Mouse (Mus musculus): ENCODE measurements around the gene Idh2. TPM values are rescaled to one million over a fixed set of nuclear protein-coding genes. Genes with fewer than 3 reads are reported as not detected.
"Not testable (repeated sequence)": the region's sequence is repeated elsewhere in the genome, so short reads cannot be mapped to it uniquely, and the experiment has no call there.

Idh2 gene
- polyA plus RNA-seq, 1 experiment = 116 TPM

GRCm38 (mm10) chr7:80144695-80145094 is 29.5 kb upstream of the Idh2 start:
- H3K4me3 ChIP-seq (ENCODE audit: insufficient read depth, low read length) = no peak overlapping the region
- TF ChIP-seq POLR2A (IDR thresholded peaks at IDR 0.05; ENCODE audit: low read depth, low read length) (no peak), CTCF (IDR thresholded peaks at IDR 0.05; ENCODE audit: borderline replicate concordance, insufficient read depth, low read length) (no peak)
- H3K4me1 ChIP-seq (ENCODE audit: control insufficient read depth, insufficient read depth, low read length) = no peaks in the 10 kb centered on the region; the same call in 1 of the 2 replicates
- no peak overlapping the region for H3K27ac ChIP-seq (ENCODE audit: insufficient read depth, low read length)

- Histone ChIP-seq H3K27ac (ENCODE audit: insufficient read depth, low read length) (no peak overlapping the region), H3K4me3 (ENCODE audit: insufficient read depth, low read length) (no peak overlapping the region), H3K4me1 (ENCODE audit: control insufficient read depth, insufficient read depth, low read length) (no peaks in the 10 kb centered on the region; the same call in 1 of the 2 replicates)
- TF ChIP-seq CTCF (IDR thresholded peaks at IDR 0.05; ENCODE audit: borderline replicate concordance, insufficient read depth, low read length) = no peak
- no peak for TF ChIP-seq POLR2A (IDR thresholded peaks at IDR 0.05; ENCODE audit: low read depth, low read length)
Observed at GRCm38 (mm10) chr7:80143331-80144273, 28.4 kb upstream of the Idh2 start.

- no peak overlapping the region for H3K4me3 ChIP-seq (ENCODE audit: insufficient read depth, low read length)
- H3K27ac ChIP-seq (ENCODE audit: insufficient read depth, low read length) = no peak overlapping the region
- TF ChIP-seq CTCF (IDR thresholded peaks at IDR 0.05; ENCODE audit: borderline replicate concordance, insufficient read depth, low read length) (peak; percentile 85), POLR2A (IDR thresholded peaks at IDR 0.05; ENCODE audit: low read depth, low read length) (no peak)
- H3K4me1 ChIP-seq (ENCODE audit: control insufficient read depth, insufficient read depth, low read length) = no peaks in the 10 kb centered on the region; the same call in 1 of the 2 replicates
Observed at GRCm38 (mm10) chr7:80140815-80141214, 25.6 kb upstream of the Idh2 start.

GRCm38 (mm10) chr7:80138375-80138774 is 23.2 kb upstream of the Idh2 start:
- TF ChIP-seq CTCF (IDR thresholded peaks at IDR 0.05; ENCODE audit: borderline replicate concordance, insufficient read depth, low read length) (no peak), POLR2A (IDR thresholded peaks at IDR 0.05; ENCODE audit: low read depth, low read length) (no peak)
- H3K27ac ChIP-seq (ENCODE audit: insufficient read depth, low read length) = no peak overlapping the region

GRCm38 (mm10) chr7:80135173-80135532 is 20.0 kb upstream of the Idh2 start:
- no peak overlapping the region for H3K4me3 ChIP-seq (ENCODE audit: insufficient read depth, low read length)
- peaks cover 10% of the 10 kb centered on the region for H3K4me1 ChIP-seq (ENCODE audit: control insufficient read depth, insufficient read depth, low read length)
- TF ChIP-seq CTCF (IDR thresholded peaks at IDR 0.05; ENCODE audit: borderline replicate concordance, insufficient read depth, low read length) = no peak
- no peak for TF ChIP-seq POLR2A (IDR thresholded peaks at IDR 0.05; ENCODE audit: low read depth, low read length)
- no peak overlapping the region for H3K27ac ChIP-seq (ENCODE audit: insufficient read depth, low read length)

More at GRCm38 (mm10) chr7:80138375-80138774, 23.2 kb upstream of the Idh2 start:
- peaks cover 4% of the 10 kb centered on the region; the same call in 1 of the 2 replicates for H3K4me1 ChIP-seq (ENCODE audit: control insufficient read depth, insufficient read depth, low read length)
- no peak overlapping the region for H3K4me3 ChIP-seq (ENCODE audit: insufficient read depth, low read length)

GRCm38 (mm10) chr7:80134454-80135172 is 19.4 kb upstream of the Idh2 start:
- TF ChIP-seq POLR2A (IDR thresholded peaks at IDR 0.05; ENCODE audit: low read depth, low read length) (no peak), CTCF (IDR thresholded peaks at IDR 0.05; ENCODE audit: borderline replicate concordance, insufficient read depth, low read length) (no peak)
- Histone ChIP-seq H3K4me1 (ENCODE audit: control insufficient read depth, insufficient read depth, low read length) (peaks cover 12% of the 10 kb centered on the region), H3K27ac (ENCODE audit: insufficient read depth, low read length) (no peak overlapping the region)

GRCm38 (mm10) chr7:80132541-80132940 is 17.3 kb upstream of the Idh2 start:
- H3K4me1 ChIP-seq (ENCODE audit: control insufficient read depth, insufficient read depth, low read length) = peaks cover 16% of the 10 kb centered on the region
- H3K4me3 ChIP-seq (ENCODE audit: insufficient read depth, low read length) = no peak overlapping the region
- no peak overlapping the region for H3K27ac ChIP-seq (ENCODE audit: insufficient read depth, low read length)
- no peak for TF ChIP-seq POLR2A (IDR thresholded peaks at IDR 0.05; ENCODE audit: low read depth, low read length)
- TF ChIP-seq CTCF (IDR thresholded peaks at IDR 0.05; ENCODE audit: borderline replicate concordance, insufficient read depth, low read length) = peak; percentile 32; the same call in 1 of the 2 replicates

More at GRCm38 (mm10) chr7:80134454-80135172, 19.4 kb upstream of the Idh2 start:
- H3K4me3 ChIP-seq (ENCODE audit: insufficient read depth, low read length) = no peak overlapping the region

GRCm38 (mm10) chr7:80131315-80131714 is 16.1 kb upstream of the Idh2 start:
- not testable (repeated sequence) for H3K4me3 ChIP-seq (ENCODE audit: insufficient read depth, low read length); H3K27ac ChIP-seq (ENCODE audit: insufficient read depth, low read length)
- H3K4me1 ChIP-seq (ENCODE audit: control insufficient read depth, insufficient read depth, low read length) = peaks cover 16% of the 10 kb centered on the region

- TF ChIP-seq CTCF (IDR thresholded peaks at IDR 0.05; ENCODE audit: borderline replicate concordance, insufficient read depth, low read length) (no peak), POLR2A (IDR thresholded peaks at IDR 0.05; ENCODE audit: low read depth, low read length) (no peak)
- peaks cover 16% of the 10 kb centered on the region for H3K4me1 ChIP-seq (ENCODE audit: control insufficient read depth, insufficient read depth, low read length)
- peak overlapping the region; percentile 0; the same call in 1 of the 2 replicates for H3K27ac ChIP-seq (ENCODE audit: insufficient read depth, low read length)
- no peak overlapping the region for H3K4me3 ChIP-seq (ENCODE audit: insufficient read depth, low read length)
Observed at GRCm38 (mm10) chr7:80130344-80131055, 15.3 kb upstream of the Idh2 start.

Measured in embryonic fibroblast, embryonic 13.5 days (primary cell).